Mouse (Mus musculus): Measurements from ENCODE around the gene Gm49358. TPM values are rescaled to one million over a fixed set of nuclear protein-coding genes. Genes with fewer than 3 reads are reported as not detected.
A peak's percentile ranks its signal among the peaks of the same experiment; 100 is the strongest.

Gene Gm49358
- polyA plus RNA-seq, 1 experiment from 2014 or later = 0.22 TPM

- Histone ChIP-seq H3K4me3 (ENCODE audit: low read length) (no peak overlapping the region), H3K36me3 (ENCODE audit: control insufficient read depth, insufficient read depth, low read length) (no peaks in the 10 kb centered on the region), H3K4me1 (ENCODE audit: control insufficient read depth, insufficient read depth, low read length) (no peaks in the 10 kb centered on the region), H3K9ac (ENCODE audit: low read depth, low read length) (no peak overlapping the region), H3K27me3 (ENCODE audit: control insufficient read depth, insufficient read depth, low read length) (no peaks in the 10 kb centered on the region), H3K4me2 (replicated peaks; ENCODE audit: low read depth, low read length) (no peak overlapping the region), H3K27ac (ENCODE audit: low read depth, low read length) (no peak overlapping the region), H3K9me3 (ENCODE audit: control insufficient read depth, low read length) (no peaks in the 10 kb centered on the region)
- no peak for ATAC-seq (ENCODE audit: low FRiP score, low TSS enrichment)
- WGBS = 88% methylated on average over 4 of the region's 4 CpGs
These were observed 30.4 kb downstream of the Gm49358 start for GRCm38 (mm10) chr10:86794196-86794595.

GRCm38 (mm10) chr10:86794794-86795535, 31.2 kb downstream of the Gm49358 start:
- WGBS = 91% methylated on average over 9 of the region's 9 CpGs
- Histone ChIP-seq H3K4me1 (ENCODE audit: control insufficient read depth, insufficient read depth, low read length) (no peaks in the 10 kb centered on the region), H3K27ac (ENCODE audit: low read depth, low read length) (no peak overlapping the region), H3K36me3 (ENCODE audit: control insufficient read depth, insufficient read depth, low read length) (no peaks in the 10 kb centered on the region), H3K27me3 (ENCODE audit: control insufficient read depth, insufficient read depth, low read length) (no peaks in the 10 kb centered on the region), H3K9ac (ENCODE audit: low read depth, low read length) (no peak overlapping the region), H3K4me2 (replicated peaks; ENCODE audit: low read depth, low read length) (no peak overlapping the region), H3K4me3 (ENCODE audit: low read length) (no peak overlapping the region), H3K9me3 (ENCODE audit: control insufficient read depth, low read length) (no peaks in the 10 kb centered on the region)
- ATAC-seq (ENCODE audit: low FRiP score, low TSS enrichment) = no peak

GRCm38 (mm10) chr10:86796073-86796741, 32.4 kb downstream of the Gm49358 start:
- 95% methylated on average over 5 of the region's 5 CpGs for WGBS
- H3K27ac ChIP-seq (ENCODE audit: low read depth, low read length) = no peak overlapping the region
- H3K4me1 ChIP-seq (ENCODE audit: control insufficient read depth, insufficient read depth, low read length) = no peaks in the 10 kb centered on the region
- no peak overlapping the region for H3K4me3 ChIP-seq (ENCODE audit: low read length)
- H3K4me2 ChIP-seq (replicated peaks; ENCODE audit: low read depth, low read length) = no peak overlapping the region
- H3K27me3 ChIP-seq (ENCODE audit: control insufficient read depth, insufficient read depth, low read length) = no peaks in the 10 kb centered on the region
- H3K36me3 ChIP-seq (ENCODE audit: control insufficient read depth, insufficient read depth, low read length) = no peaks in the 10 kb centered on the region
- ATAC-seq (ENCODE audit: low FRiP score, low TSS enrichment) = no peak
- H3K9ac ChIP-seq (ENCODE audit: low read depth, low read length) = no peak overlapping the region
- H3K9me3 ChIP-seq (ENCODE audit: control insufficient read depth, low read length) = no peaks in the 10 kb centered on the region

- no peak for ATAC-seq (ENCODE audit: low FRiP score, low TSS enrichment)
- no peak overlapping the region for H3K27ac ChIP-seq (ENCODE audit: low read depth, low read length)
- H3K9ac ChIP-seq (ENCODE audit: low read depth, low read length) = no peak overlapping the region
- no peak overlapping the region for H3K4me3 ChIP-seq (ENCODE audit: low read length)
- H3K36me3 ChIP-seq (ENCODE audit: control insufficient read depth, insufficient read depth, low read length) = no peaks in the 10 kb centered on the region
- peaks cover 9% of the 10 kb centered on the region; the same call in 1 of the 2 replicates for H3K4me1 ChIP-seq (ENCODE audit: control insufficient read depth, insufficient read depth, low read length)
- H3K9me3 ChIP-seq (ENCODE audit: control insufficient read depth, low read length) = no peaks in the 10 kb centered on the region
- H3K27me3 ChIP-seq (ENCODE audit: control insufficient read depth, insufficient read depth, low read length) = no peaks in the 10 kb centered on the region
- 95% methylated on average over 1 of the region's 1 CpGs for WGBS
- H3K4me2 ChIP-seq (replicated peaks; ENCODE audit: low read depth, low read length) = no peak overlapping the region
These were observed 43.6 kb downstream of the Gm49358 start for GRCm38 (mm10) chr10:86807362-86807761.

GRCm38 (mm10) chr10:86808013-86808758, 44.4 kb downstream of the Gm49358 start:
- WGBS = 61% methylated on average over 15 of the region's 15 CpGs
- no peak overlapping the region for H3K4me3 ChIP-seq (ENCODE audit: low read length)
- H3K27me3 ChIP-seq (ENCODE audit: control insufficient read depth, insufficient read depth, low read length) = no peaks in the 10 kb centered on the region
- no peaks in the 10 kb centered on the region for H3K9me3 ChIP-seq (ENCODE audit: control insufficient read depth, low read length)
- no peaks in the 10 kb centered on the region for H3K36me3 ChIP-seq (ENCODE audit: control insufficient read depth, insufficient read depth, low read length)
- peak; percentile 77; the same call in 1 of the 2 replicates for ATAC-seq (ENCODE audit: low FRiP score, low TSS enrichment)
- no peak overlapping the region for H3K27ac ChIP-seq (ENCODE audit: low read depth, low read length)
- H3K4me2 ChIP-seq (replicated peaks; ENCODE audit: low read depth, low read length) = no peak overlapping the region
- peaks cover 9% of the 10 kb centered on the region; the same call in 1 of the 2 replicates for H3K4me1 ChIP-seq (ENCODE audit: control insufficient read depth, insufficient read depth, low read length)
- no peak overlapping the region for H3K9ac ChIP-seq (ENCODE audit: low read depth, low read length)

GRCm38 (mm10) chr10:86810000-86810399, 46.2 kb downstream of the Gm49358 start:
- H3K27ac ChIP-seq (ENCODE audit: low read depth, low read length) = no peak overlapping the region
- H3K36me3 ChIP-seq (ENCODE audit: control insufficient read depth, insufficient read depth, low read length) = no peaks in the 10 kb centered on the region
- H3K4me3 ChIP-seq (ENCODE audit: low read length) = no peak overlapping the region
- no peak overlapping the region for H3K4me2 ChIP-seq (replicated peaks; ENCODE audit: low read depth, low read length)
- H3K9ac ChIP-seq (ENCODE audit: low read depth, low read length) = no peak overlapping the region
- H3K27me3 ChIP-seq (ENCODE audit: control insufficient read depth, insufficient read depth, low read length) = no peaks in the 10 kb centered on the region
- peaks cover 21% of the 10 kb centered on the region for H3K4me1 ChIP-seq (ENCODE audit: control insufficient read depth, insufficient read depth, low read length)
- no peak for ATAC-seq (ENCODE audit: low FRiP score, low TSS enrichment)
- WGBS = 89% methylated on average over 9 of the region's 9 CpGs
- no peaks in the 10 kb centered on the region for H3K9me3 ChIP-seq (ENCODE audit: control insufficient read depth, low read length)

- Histone ChIP-seq H3K4me2 (replicated peaks; ENCODE audit: low read depth, low read length) (no peak overlapping the region), H3K27me3 (ENCODE audit: control insufficient read depth, insufficient read depth, low read length) (no peaks in the 10 kb centered on the region), H3K4me3 (ENCODE audit: low read length) (no peak overlapping the region), H3K9ac (ENCODE audit: low read depth, low read length) (no peak overlapping the region), H3K27ac (ENCODE audit: low read depth, low read length) (no peak overlapping the region), H3K36me3 (ENCODE audit: control insufficient read depth, insufficient read depth, low read length) (no peaks in the 10 kb centered on the region), H3K9me3 (ENCODE audit: control insufficient read depth, low read length) (no peaks in the 10 kb centered on the region), H3K4me1 (ENCODE audit: control insufficient read depth, insufficient read depth, low read length) (peaks cover 28% of the 10 kb centered on the region)
- ATAC-seq (ENCODE audit: low FRiP score, low TSS enrichment) = no peak
- WGBS = 90% methylated on average over 5 of the region's 5 CpGs
These were observed 46.8 kb downstream of the Gm49358 start for GRCm38 (mm10) chr10:86810612-86811011.

GRCm38 (mm10) chr10:86814292-86815131, 50.7 kb downstream of the Gm49358 start:
- Histone ChIP-seq H3K4me3 (ENCODE audit: low read length) (no peak overlapping the region), H3K27ac (ENCODE audit: low read depth, low read length) (peak overlapping the region; percentile 85), H3K36me3 (ENCODE audit: control insufficient read depth, insufficient read depth, low read length) (no peaks in the 10 kb centered on the region), H3K4me2 (replicated peaks; ENCODE audit: low read depth, low read length) (no peak overlapping the region; the same call in 1 of the 2 replicates), H3K9me3 (ENCODE audit: control insufficient read depth, low read length) (no peaks in the 10 kb centered on the region), H3K9ac (ENCODE audit: low read depth, low read length) (no peak overlapping the region), H3K27me3 (ENCODE audit: control insufficient read depth, insufficient read depth, low read length) (no peaks in the 10 kb centered on the region), H3K4me1 (ENCODE audit: control insufficient read depth, insufficient read depth, low read length) (peaks cover 31% of the 10 kb centered on the region)
- peak; percentile 66 for ATAC-seq (ENCODE audit: low FRiP score, low TSS enrichment)
- 34% methylated on average over 19 of the region's 19 CpGs for WGBS

Data from kidney, embryonic 14.5 days (tissue).